Mouse (Mus musculus) CH12.LX (cell line): ENCODE results near the gene Fbxo44. TPM values are rescaled to one million over a fixed set of nuclear protein-coding genes. Genes with fewer than 3 reads are reported as not detected.

Experiments used
- DNase-seq: peaks from one replicate; pipeline ENCODE4 v3.0.0-alpha.2; 2013; ENCODE audit errors: extremely low read depth
- H3K27ac ChIP-seq: 2 replicates; pipeline ENCODE4 v1.5.1; 2012; ENCODE audit warnings: low read depth, mild to moderate bottlenecking, control low read depth, moderate library complexity; ENCODE audit not compliant: insufficient read depth
- H3K27me3 ChIP-seq: replicated peaks from 2 replicates; pipeline ENCODE3; 2012; ENCODE audit warnings: inconsistent platforms
- H3K36me3 ChIP-seq, 2 experiments: replicated peaks in 1 of 2; 2 replicates each; pipeline versions ENCODE3 to v1.6.1; 2012; ENCODE audit warnings: inconsistent platforms in 1 of 2, low read length in 1 of 2, mild to moderate bottlenecking in 1 of 2, mixed read lengths in 1 of 2, moderate library complexity in 1 of 2; ENCODE audit not compliant: control insufficient read depth in 1 of 2, insufficient read depth in 1 of 2
- H3K4me1 ChIP-seq, 2 experiments: 2 replicates each; pipeline ENCODE4 v1.6.1; 2012; ENCODE audit warnings: inconsistent platforms in 1 of 2, moderate library complexity in 1 of 2; ENCODE audit not compliant: insufficient read depth in 2 of 2, control insufficient read depth in 1 of 2
- H3K4me2 ChIP-seq: 2 replicates; pipeline ENCODE4 v1.6.1; 2012; ENCODE audit warnings: low read depth, mild to moderate bottlenecking, control low read depth; ENCODE audit not compliant: poor library complexity, insufficient read depth, severe bottlenecking
- H3K4me3 ChIP-seq, 3 experiments: fragments of 150-350 bp in 1 of 3; sonication (generic) in 1 of 3; replicated peaks in 1 of 3; 2 replicates each; pipeline versions ENCODE3 to v1.5.1; 2011 to 2012; ENCODE audit warnings: low read depth in 2 of 3, low read length in 2 of 3, mild to moderate bottlenecking in 2 of 3, moderate library complexity in 2 of 3, control low read depth in 1 of 3, improper control_type of control experiment in 1 of 3, inconsistent platforms in 1 of 3, mixed read lengths in 1 of 3; ENCODE audit not compliant: poor library complexity in 1 of 3
- H3K79me2 ChIP-seq: replicated peaks from 2 replicates; pipeline ENCODE4 v1.6.1; 2012; ENCODE audit warnings: mild to moderate bottlenecking, moderate library complexity; ENCODE audit not compliant: control insufficient read depth, poor library complexity, insufficient read depth, severe bottlenecking; ENCODE audit errors: extremely low read depth
- H3K9ac ChIP-seq: 2 replicates; pipeline ENCODE4 v1.6.1; 2012; ENCODE audit warnings: low read depth, mild to moderate bottlenecking, control low read depth, moderate library complexity; ENCODE audit not compliant: insufficient read depth
- H3K9me3 ChIP-seq: replicated peaks from 2 replicates; pipeline ENCODE3; 2012; ENCODE audit warnings: low read length, inconsistent platforms, mixed read lengths
- BHLHE40 ChIP-seq: IDR thresholded peaks from 2 replicates; pipeline ENCODE4 v1.6.1; 2011; ENCODE audit warnings: mild to moderate bottlenecking, low read depth, low read length, improper control_type of control experiment
- CHD1 ChIP-seq: IDR thresholded peaks from 2 replicates; pipeline ENCODE4 v1.6.1; 2012; ENCODE audit warnings: low read depth, low read length, improper control_type of control experiment, inconsistent platforms
- CTCF ChIP-seq, 2 experiments: IDR thresholded peaks in 1 of 2; conservative IDR thresholded peaks in 1 of 2; 2 replicates each; pipeline ENCODE4 v1.5.1; 2011 to 2012; ENCODE audit warnings: low read depth in 2 of 2, low read length in 2 of 2, improper control_type of control experiment in 1 of 2, inconsistent platforms in 1 of 2, mild to moderate bottlenecking in 1 of 2, moderate library complexity in 1 of 2
- E2F4 ChIP-seq: IDR thresholded peaks from 2 replicates; pipeline ENCODE4 v1.6.1; 2011; ENCODE audit warnings: low read depth, low read length, improper control_type of control experiment; ENCODE audit not compliant: insufficient replicate concordance
- ELF1 ChIP-seq: IDR thresholded peaks from 2 replicates; pipeline ENCODE4 v1.6.1; 2014; ENCODE audit warnings: low read depth, mild to moderate bottlenecking, inconsistent platforms, low read length, improper control_type of control experiment
- HCFC1 ChIP-seq: IDR thresholded peaks from 2 replicates; pipeline ENCODE4 v1.6.1; 2012; ENCODE audit warnings: low read depth, mild to moderate bottlenecking, inconsistent platforms, low read length, improper control_type of control experiment
- IRF4 ChIP-seq: IDR thresholded peaks from 2 replicates; pipeline ENCODE4 v1.6.1; 2014; ENCODE audit warnings: low read depth, mild to moderate bottlenecking, inconsistent platforms, low read length, improper control_type of control experiment
- JUND ChIP-seq: conservative IDR thresholded peaks from 2 replicates; pipeline ENCODE4 v1.6.1; 2011; ENCODE audit warnings: low read depth, low read length, improper control_type of control experiment
- KAT2A ChIP-seq: IDR thresholded peaks from 2 replicates; pipeline ENCODE4 v1.6.1; 2012; ENCODE audit warnings: low read length, improper control_type of control experiment, inconsistent platforms; ENCODE audit not compliant: insufficient replicate concordance
- MAX ChIP-seq: IDR thresholded peaks from 2 replicates; pipeline ENCODE4 v1.6.1; 2011; ENCODE audit warnings: low read length, improper control_type of control experiment
- MAZ ChIP-seq: IDR thresholded peaks from 2 replicates; pipeline ENCODE4 v1.6.1; 2012; ENCODE audit warnings: low read depth, mild to moderate bottlenecking, inconsistent platforms, low read length, improper control_type of control experiment, moderate library complexity
- MEF2A ChIP-seq: IDR thresholded peaks from 2 replicates; pipeline ENCODE4 v1.6.1; 2014; ENCODE audit warnings: low read depth, mild to moderate bottlenecking, inconsistent platforms, low read length, improper control_type of control experiment, borderline replicate concordance
- MYC ChIP-seq: IDR thresholded peaks from 2 replicates; pipeline ENCODE4 v1.6.1; 2011; ENCODE audit warnings: low read depth, mild to moderate bottlenecking, improper control_type of control experiment, low read length
- NELFE ChIP-seq: IDR thresholded peaks from 2 replicates; pipeline ENCODE4 v1.6.1; 2011; ENCODE audit warnings: low read depth, low read length, improper control_type of control experiment
- NRF1 ChIP-seq: IDR thresholded peaks from 2 replicates; pipeline ENCODE4 v1.6.1; 2014; ENCODE audit warnings: low read depth, mild to moderate bottlenecking, inconsistent platforms, low read length, improper control_type of control experiment, moderate library complexity
- PAX5 ChIP-seq: IDR thresholded peaks from 2 replicates; pipeline ENCODE4 v1.6.1; 2012; ENCODE audit warnings: low read length, inconsistent platforms, mixed read lengths
- POLR2A ChIP-seq: IDR thresholded peaks from 2 replicates; pipeline ENCODE4 v1.6.1; 2011; ENCODE audit warnings: low read depth, mild to moderate bottlenecking, improper control_type of control experiment, low read length
- POLR2AphosphoS2 ChIP-seq: IDR thresholded peaks from 2 replicates; pipeline ENCODE4 v1.6.1; 2011; ENCODE audit warnings: low read depth, low read length, improper control_type of control experiment
- RAD21 ChIP-seq: IDR thresholded peaks from 2 replicates; pipeline ENCODE4 v1.6.1; 2011; ENCODE audit warnings: low read depth, mild to moderate bottlenecking, low read length, improper control_type of control experiment, moderate library complexity
- RCOR1 ChIP-seq: conservative IDR thresholded peaks from 2 replicates; pipeline ENCODE4 v1.6.1; 2012; ENCODE audit warnings: low read depth, mild to moderate bottlenecking, inconsistent platforms, low read length, improper control_type of control experiment
- SIN3A ChIP-seq: IDR thresholded peaks from 2 replicates; pipeline ENCODE4 v1.6.1; 2012; ENCODE audit warnings: low read length, improper control_type of control experiment, inconsistent platforms
- SMC3 ChIP-seq: IDR thresholded peaks from 2 replicates; pipeline ENCODE4 v1.6.1; 2011; ENCODE audit warnings: low read depth, low read length, improper control_type of control experiment
- TBP ChIP-seq: conservative IDR thresholded peaks from 2 replicates; pipeline ENCODE4 v1.6.1; 2011; ENCODE audit warnings: low read depth, low read length, improper control_type of control experiment
- TCF12 ChIP-seq: IDR thresholded peaks from 2 replicates; pipeline ENCODE4 v1.6.1; 2014; ENCODE audit warnings: low read depth, mild to moderate bottlenecking, inconsistent platforms, low read length, improper control_type of control experiment
- UBTF ChIP-seq: IDR thresholded peaks from 2 replicates; pipeline ENCODE4 v1.6.1; 2012; ENCODE audit warnings: low read depth, mild to moderate bottlenecking, inconsistent platforms, low read length, improper control_type of control experiment, moderate library complexity
- USF1 ChIP-seq: IDR thresholded peaks from 2 replicates; pipeline ENCODE4 v1.6.1; 2014; ENCODE audit warnings: low read depth, mild to moderate bottlenecking, inconsistent platforms, low read length, improper control_type of control experiment
- USF2 ChIP-seq: conservative IDR thresholded peaks from 2 replicates; pipeline ENCODE4 v1.6.1; 2011; ENCODE audit warnings: low read depth, low read length, improper control_type of control experiment
- ZC3H11A ChIP-seq: IDR thresholded peaks from 2 replicates; pipeline ENCODE4 v1.6.1; 2012; ENCODE audit warnings: low read depth, mild to moderate bottlenecking, inconsistent platforms, low read length, improper control_type of control experiment
- ZKSCAN1 ChIP-seq: IDR thresholded peaks from 2 replicates; pipeline ENCODE4 v1.6.1; 2012; ENCODE audit warnings: low read depth, inconsistent platforms, low read length, improper control_type of control experiment, borderline replicate concordance
- ZMIZ1 ChIP-seq: IDR thresholded peaks from 2 replicates; pipeline ENCODE4 v1.6.1; 2012; ENCODE audit warnings: low read depth, mild to moderate bottlenecking, inconsistent platforms, low read length, improper control_type of control experiment
- ZNF384 ChIP-seq: IDR thresholded peaks from 2 replicates; pipeline ENCODE4 v1.6.1; 2012; ENCODE audit warnings: low read depth, low read length, improper control_type of control experiment, inconsistent platforms
- dilution Hi-C: fragments of 300-500 bp; cut with MboI; formaldehyde crosslinking; loops from 2 replicates; pipeline ENCODE4 v1.14.3; 2020; ENCODE audit warnings: low sequenced_read_pairs; ENCODE audit not compliant: extremely low pct_unique_long_range_greater_than_20kb, extremely low pct_ligation_motif_present
- in situ Hi-C: fragments of 300-500 bp; cut with MboI; formaldehyde crosslinking; loops from 3 replicates; pipeline ENCODE4 v1.14.3; 2019; ENCODE audit warnings: low sequenced_read_pairs, low pct_ligation_motif_present, low pct_unique_long_range_greater_than_20kb, mixed read lengths
- polyA plus RNA-seq: library from polyadenylated mRNA; unstranded; fragments of >175 nt; gene quantifications from 2 replicates; pipeline ENCODE4 v1.2.1, GENCODE M21; 2012; ENCODE audit warnings: low read depth; ENCODE audit not compliant: insufficient read length
- total RNA-seq, 2 experiments: library from RNA; depleted of rRNA; stranded (reverse); fragments of 300-350 nt in 1 of 2; fragments of >200 nt in 1 of 2; gene quantifications; 2 replicates each; pipeline ENCODE4 v1.2.3; 2012 to 2014

Fbxo44 gene
- total and polyA plus RNA-seq, 3 experiments, result 2.1 to 10.6 (median 2.8) TPM

- H3K4me2 ChIP-seq, result no peak overlapping the region
- H3K9ac ChIP-seq, result no peak overlapping the region
- H3K4me1 ChIP-seq, result peaks cover 6% of the 10 kb centered on the region in 2 experiments
- no peaks in the 10 kb centered on the region for H3K36me3 ChIP-seq
- no peak overlapping the region for H3K4me3 ChIP-seq
- no peak for TF ChIP-seq RAD21
- TF ChIP-seq E2F4, result no peak
- no peak for TF ChIP-seq SIN3A
- no peak for TF ChIP-seq BHLHE40
- no peak for TF ChIP-seq MAZ
- no peak for TF ChIP-seq MEF2A
- TF ChIP-seq POLR2AphosphoS2, result no peak
- TF ChIP-seq ZNF384, result no peak
- no peak for TF ChIP-seq ELF1
- no peak for TF ChIP-seq ZKSCAN1
- TF ChIP-seq USF2, result no peak
- no peak for TF ChIP-seq TCF12
- no peak for TF ChIP-seq CHD1
- no peak for TF ChIP-seq ZC3H11A
- TF ChIP-seq IRF4, result no peak
- no peak for TF ChIP-seq POLR2A
- TF ChIP-seq RCOR1, result no peak
- TF ChIP-seq NRF1, result no peak
- no peaks in the 10 kb centered on the region for H3K9me3 ChIP-seq
- H3K79me2 ChIP-seq, result no peaks in the 10 kb centered on the region
- in situ Hi-C loops (no loop called here), dilution Hi-C loops (no loop called here)
- peaks cover 71% of the 10 kb centered on the region for H3K27me3 ChIP-seq
- no peak overlapping the region for H3K27ac ChIP-seq
- DNase-seq, result no peak
Observed at GRCm38 (mm10) chr4:148134988-148135387, 25.3 kb downstream of the Fbxo44 start.

- H3K9ac ChIP-seq, result no peak overlapping the region
- in situ Hi-C loops (no loop called here), dilution Hi-C loops (no loop called here)
- no peak for DNase-seq
- H3K4me3 ChIP-seq, result no peak overlapping the region
- peaks cover 0 to 6% of the 10 kb centered on the region in 2 experiments; a peak in 2 of 4 replicates for H3K4me1 ChIP-seq
- no peaks in the 10 kb centered on the region for H3K9me3 ChIP-seq
- peaks cover 79% of the 10 kb centered on the region for H3K27me3 ChIP-seq
- no peak overlapping the region for H3K4me2 ChIP-seq
- TF ChIP-seq MAX (no peak), SMC3 (no peak), POLR2AphosphoS2 (no peak), E2F4 (no peak), CTCF (conservative IDR thresholded peaks at IDR 0.05 in 1 of 2, IDR thresholded peaks at IDR 0.05 in 1 of 2; ENCODE audit: low read depth in 2 of 2, low read length in 2 of 2) (no peak), MAZ (no peak), JUND (no peak), ZNF384 (no peak), PAX5 (no peak), USF1 (no peak), HCFC1 (no peak), NELFE (no peak), ZMIZ1 (no peak), MYC (no peak), TBP (no peak), POLR2A (no peak), RCOR1 (no peak), BHLHE40 (no peak), UBTF (no peak), KAT2A (no peak)
- no peaks in the 10 kb centered on the region for H3K36me3 ChIP-seq
- H3K79me2 ChIP-seq, result no peaks in the 10 kb centered on the region
- no peak overlapping the region for H3K27ac ChIP-seq
Observed at GRCm38 (mm10) chr4:148131497-148132081, 28.7 kb downstream of the Fbxo44 start.
